Mouse (Mus musculus) telencephalon, adult 2 months (tissue): ENCODE data around the gene Gvin1.
"Not testable (repeated sequence)": the region's sequence is repeated elsewhere in the genome, so short reads cannot be mapped to it uniquely, and the experiment has no call there.

ENCODE experiments used
- DNase-seq: peaks from one replicate; pipeline ENCODE4 v3.0.0-alpha.2; 2011; ENCODE audit warnings: low read depth, low spot score

Gene Gvin1

DNA sequence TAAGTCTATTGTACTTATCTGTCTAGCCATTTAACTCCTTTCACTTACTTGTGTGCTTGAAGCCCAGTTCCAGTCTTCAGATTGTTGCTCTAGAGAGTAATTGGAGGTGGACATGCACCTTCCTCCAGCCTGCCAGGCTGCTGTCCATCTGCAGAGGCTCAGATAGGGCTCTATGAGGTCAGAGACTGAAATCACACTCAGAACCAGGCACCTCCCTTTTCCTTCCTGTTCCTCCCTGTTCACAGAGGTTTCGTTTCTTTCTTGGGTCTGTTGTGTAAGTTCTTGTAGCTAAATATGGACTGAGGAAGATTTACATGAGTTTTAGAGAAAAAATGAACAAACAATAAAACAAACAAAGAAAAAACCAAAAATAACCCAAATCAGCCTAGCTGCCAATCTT is at the start of gene Gvin1:
Gene Gvin1, minus strand, starts transcription at position 150 of the 400 bp plus-strand sequence.
- not testable (repeated sequence) for DNase-seq

DNA sequence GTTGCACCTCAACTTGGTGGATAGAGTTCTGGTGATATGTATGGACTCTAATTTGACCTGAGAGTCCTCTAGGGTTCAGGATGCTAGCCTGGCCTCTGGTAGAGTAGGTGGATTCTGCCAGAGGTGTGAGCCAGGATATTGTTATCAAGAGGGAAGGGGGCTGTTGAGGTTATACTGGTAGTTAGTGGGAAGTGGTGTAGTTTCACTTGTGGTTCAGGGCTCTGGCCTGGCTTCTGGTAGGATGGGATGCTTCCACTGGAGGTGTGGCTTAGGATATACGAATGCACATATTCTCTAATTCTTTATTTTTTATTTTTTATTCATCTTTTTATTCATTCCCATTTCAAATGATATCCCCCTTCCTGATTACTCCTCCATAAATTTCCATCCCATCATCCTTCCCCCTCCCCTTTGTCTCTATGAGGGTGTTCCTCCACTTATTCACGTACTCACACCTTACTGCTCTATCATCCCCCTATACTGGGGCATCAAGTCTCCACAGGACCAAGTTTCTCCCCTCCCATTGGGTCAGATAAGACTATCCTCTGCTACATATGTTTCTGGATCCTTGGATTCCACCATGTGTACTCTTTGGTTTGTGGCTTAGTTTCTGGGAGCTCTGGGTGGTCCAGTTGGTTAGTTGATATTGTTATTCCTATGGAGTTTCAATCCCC is 36.9 kb upstream of the Gvin1 start:
- DNase-seq, result no peak

DNA sequence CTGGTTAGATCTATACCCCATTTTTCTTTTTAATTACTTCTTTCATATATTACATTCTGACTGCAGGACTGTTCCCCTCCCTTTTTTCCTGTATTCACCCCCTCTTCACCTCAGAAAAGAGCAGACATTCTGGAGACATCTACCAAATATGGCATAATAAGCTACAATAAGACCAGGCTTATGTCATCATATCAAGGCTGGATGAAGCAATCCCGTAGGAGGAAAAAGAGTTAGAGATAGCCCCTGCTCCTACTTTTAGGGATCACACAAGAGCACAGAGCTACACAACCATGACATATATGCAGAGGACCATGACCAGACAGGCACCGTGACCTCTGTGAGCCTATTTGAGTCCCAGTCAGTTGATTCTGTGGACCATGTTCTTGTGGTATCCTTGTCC is 33.8 kb upstream of the Gvin1 start:
- DNase-seq, result no peak

DNA sequence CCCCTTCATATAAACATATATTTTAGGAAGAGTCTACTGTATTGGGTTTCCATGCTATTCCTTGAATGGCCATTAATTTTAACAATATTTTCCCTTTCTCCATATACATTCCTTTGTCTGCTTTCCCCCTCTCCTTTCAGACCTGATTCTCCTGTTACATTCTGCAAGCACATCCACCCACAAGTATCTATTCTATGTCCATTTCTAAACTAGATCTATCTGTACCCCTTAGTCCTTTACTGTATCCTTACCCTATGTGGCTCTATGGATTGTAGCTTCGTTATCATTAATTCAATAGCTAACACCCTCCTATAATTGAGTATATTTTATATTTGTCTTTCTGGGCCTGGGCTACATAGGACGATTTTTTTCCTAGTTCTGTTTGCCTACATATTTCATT is 33.1 kb upstream of the Gvin1 start:
- no peak for DNase-seq

DNA sequence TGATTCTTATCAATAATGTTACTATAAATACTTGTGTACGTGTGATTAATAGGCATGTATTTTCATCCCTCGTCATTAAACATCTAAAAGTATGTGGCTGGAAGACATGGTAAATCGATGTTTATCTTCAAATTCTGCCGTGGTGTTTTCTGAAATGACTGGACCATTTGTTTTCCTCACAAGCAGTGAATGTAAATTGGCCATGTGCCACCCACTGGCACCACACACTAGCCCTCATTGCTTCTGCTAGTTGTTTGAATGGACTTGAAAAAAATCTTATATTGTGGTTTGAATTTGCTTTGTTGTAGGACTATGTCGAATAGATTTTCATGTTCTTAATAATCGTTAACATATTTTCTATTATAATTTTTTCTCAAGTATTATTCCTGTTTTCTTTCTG is 30.5 kb upstream of the Gvin1 start:
- no peak for DNase-seq

DNA sequence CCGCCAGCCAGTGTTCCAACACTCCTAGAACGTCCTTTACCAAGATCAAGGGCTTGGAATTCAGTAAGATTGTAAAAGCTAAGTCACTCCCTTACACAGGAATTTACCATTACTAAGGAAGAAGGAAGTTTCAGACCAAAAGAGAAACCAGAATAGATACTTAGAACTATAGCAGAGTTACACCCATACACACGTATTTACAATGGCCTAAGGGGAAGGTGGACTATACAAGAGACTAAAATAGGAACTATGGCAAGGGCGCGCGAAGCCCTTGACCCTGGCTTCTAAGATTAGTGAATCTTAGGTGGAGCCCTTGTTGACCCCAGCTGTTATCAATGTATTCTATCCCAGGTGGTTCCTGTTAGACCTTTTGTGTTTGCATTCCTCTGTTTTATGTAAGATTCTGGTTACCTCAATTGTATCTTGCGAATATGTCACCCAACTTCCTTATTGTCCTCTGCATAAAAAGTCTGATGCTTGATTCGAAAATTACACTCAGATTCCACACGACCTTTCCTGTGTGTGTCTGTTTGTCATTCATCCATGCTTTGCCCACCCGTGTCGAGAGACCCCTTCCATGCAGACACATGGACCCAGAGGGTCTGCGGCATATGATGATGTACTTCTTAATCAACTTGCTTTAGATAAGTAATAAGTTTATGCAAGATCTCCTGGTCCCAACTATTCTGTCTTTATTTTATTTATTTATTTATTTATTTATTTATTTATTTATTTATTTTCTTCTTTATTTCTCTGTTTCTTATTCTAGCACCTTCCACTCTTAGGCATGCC is 25.6 kb upstream of the Gvin1 start:
- not testable (repeated sequence) for DNase-seq

DNA sequence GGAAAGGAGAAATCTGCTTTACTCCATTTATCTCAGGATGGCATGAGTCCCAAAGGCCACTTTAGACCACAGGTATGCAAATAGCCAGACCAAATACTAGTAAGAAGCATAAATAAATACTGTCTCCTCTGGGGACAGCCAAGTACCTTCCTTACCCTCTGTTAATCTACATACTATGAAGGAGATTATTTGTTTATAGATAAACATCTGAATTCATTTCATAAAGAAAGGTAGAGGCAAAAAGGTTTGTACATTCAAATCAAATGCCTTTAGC is 22.0 kb upstream of the Gvin1 start:
- DNase-seq, result no peak

DNA sequence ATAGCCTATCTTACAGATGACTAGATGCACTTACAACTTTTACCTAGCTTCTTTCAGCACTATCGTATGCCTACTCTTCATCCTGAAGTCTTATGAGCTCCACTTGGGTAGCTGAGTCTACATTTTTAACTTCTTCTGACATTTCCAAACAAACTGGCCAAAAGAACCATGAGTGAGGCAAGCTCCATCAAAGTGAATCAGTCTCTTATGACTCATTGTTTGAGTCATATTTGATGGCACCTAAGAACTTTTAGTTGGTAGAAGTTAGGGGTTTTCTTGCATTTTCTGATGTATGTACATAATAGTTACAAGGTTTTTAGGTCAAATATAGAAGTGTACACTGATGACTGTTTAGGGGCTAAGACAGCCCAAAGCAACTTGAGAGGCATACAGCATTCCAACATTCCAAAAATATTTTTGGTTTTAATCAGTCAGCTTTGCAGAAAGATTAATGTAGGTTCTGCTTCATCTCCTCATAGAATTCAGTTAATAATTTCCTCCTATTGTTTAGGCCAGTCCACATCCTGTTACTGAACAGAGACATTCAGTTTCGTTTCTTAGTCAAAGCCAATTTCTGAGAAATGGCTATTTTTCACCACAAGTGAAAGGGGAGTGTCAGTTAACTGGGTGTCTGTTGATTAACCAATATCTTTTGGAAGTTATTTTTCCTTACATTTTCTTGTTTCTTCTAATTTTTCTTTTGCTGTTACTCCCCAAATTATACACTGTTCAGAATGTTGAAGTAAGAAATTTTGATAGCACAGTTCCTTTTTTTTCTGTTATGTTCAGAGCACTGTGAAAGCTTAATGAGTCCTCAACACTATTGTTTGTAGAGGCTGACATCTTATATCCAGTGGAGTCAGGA is 21.4 kb upstream of the Gvin1 start:
- DNase-seq, result no peak

DNA sequence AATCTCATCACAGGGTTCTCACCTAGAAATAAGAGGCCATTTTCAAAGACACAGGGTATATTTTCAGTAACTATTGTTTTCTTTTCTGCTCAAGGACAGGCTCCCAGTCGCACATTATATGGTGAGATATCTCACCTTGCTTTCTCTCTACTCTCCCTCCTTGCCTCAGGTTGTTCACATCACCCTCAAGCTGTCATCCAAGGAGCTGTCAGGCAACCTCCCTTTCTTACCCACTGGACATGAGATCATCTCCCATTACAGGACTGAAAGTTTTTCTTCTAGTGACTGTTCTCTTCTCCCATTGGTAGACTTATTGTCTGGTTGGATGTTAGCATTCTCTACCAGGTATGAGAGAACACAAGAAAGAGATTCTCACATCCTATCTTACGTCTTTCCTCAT is 20.5 kb upstream of the Gvin1 start:
- DNase-seq, result no peak

DNA sequence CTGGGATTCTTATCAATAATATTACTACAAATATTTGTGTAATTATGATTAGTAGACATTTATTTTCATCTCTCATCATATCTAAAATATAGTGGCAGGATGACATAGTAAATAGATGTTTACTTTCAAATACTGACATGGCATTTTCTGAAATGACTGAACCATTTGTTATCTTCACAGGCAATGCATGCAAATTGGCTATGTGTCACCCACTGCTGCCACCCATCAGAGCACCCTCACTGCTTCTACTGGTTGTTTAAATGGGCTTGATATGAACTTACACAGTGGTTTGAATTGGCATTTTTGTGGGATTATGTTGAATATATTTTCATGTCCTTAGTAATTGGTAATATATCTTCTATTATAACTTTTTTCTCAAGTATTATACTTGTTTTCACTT is 784 bp upstream of the Gvin1 start:
- not testable (repeated sequence) for DNase-seq

DNA sequence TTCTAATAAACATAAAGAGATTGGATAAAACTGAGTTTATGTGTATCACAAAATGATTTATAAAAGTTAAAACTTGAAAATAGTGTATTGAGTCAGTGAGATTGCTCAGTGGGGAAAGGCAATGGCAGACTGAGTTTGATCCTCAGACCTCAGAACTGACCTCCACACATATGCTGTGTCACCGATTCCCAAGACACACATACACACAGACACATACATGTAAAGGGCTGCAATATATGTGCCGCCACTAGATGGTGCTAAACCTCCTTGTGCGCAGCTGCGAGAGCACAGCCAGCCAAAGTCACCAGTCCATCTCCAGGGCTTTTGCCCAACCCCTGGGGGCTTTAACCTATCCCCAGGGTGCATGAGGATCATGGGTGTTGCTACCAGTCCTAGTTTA is 1.4 kb downstream of the Gvin1 start:
- DNase-seq, result not testable (repeated sequence)

DNA sequence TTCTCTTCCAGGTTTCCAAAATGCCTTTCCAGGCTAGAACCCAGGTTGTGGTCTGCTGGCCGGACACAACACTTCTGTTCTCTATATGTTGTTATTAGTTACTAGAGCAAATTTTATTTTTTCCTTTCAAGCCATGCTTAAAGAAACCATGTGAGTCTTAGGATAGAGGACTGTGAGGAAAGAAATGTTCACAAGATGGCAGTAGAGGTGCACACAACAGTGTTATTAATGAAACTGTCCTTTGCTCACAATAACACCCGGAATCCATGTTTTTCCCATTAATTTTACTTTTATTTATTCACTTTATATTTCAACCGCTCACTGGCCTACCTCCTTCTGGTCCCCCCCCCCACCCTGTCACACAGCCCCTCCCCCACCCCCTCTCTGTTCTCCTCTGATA is 8.5 kb downstream of the Gvin1 start:
- DNase-seq, result not testable (repeated sequence)

DNA sequence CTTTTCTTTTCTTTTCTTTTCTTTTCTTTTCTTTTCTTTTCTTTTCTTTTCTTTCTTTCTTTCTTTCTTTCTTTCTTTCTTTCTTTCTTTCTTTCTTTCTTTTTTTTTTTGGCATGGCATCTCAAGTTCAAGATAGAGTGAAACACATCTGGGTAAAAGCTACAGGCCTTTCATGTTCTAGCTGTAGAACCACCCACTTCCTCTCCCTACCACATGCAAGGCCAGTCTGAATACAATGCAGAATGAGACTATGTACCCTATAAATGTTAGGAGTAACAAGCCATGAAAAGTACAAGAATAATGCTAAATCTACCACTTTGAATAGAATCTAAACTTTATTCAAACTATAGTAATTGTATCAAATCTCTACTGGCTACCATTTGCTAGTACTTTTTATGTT is 38.1 kb downstream of the Gvin1 start:
- DNase-seq, result not testable (repeated sequence)

DNA sequence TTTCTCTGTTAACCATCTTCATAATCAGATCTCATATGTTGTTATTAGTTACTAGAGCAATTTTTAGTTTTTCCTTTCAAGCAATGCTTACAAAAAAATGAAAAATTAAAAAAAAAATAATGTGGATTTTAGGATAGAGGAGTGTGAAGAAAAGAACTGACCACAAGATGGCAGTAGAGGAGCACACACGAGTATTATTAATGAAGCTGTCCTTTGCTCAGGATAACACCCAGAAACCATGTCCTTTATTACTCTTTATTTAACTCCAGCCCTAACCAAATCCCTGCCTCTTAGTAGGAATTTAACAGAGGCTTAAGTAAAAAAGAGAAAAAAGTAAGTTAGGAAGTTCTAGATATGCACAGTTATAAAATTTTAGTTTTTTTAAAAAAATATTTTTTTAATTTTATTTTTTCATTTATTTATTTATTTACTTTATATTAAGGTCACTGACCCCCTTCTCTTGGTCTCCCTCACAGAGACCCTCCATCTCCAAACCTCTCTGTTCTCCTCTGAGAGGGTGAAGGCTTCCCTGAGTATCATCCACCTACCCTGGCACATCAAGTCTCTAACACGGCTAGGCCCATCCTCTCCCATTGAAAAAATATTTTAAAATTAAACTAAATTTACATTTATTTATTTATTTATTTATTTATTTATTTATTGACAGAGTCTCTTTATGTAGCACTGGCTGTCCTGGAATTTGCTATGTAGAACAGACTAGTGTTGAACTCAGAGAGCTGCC is 69.9 kb downstream of the Gvin1 start:
- DNase-seq, result not testable (repeated sequence)

DNA sequence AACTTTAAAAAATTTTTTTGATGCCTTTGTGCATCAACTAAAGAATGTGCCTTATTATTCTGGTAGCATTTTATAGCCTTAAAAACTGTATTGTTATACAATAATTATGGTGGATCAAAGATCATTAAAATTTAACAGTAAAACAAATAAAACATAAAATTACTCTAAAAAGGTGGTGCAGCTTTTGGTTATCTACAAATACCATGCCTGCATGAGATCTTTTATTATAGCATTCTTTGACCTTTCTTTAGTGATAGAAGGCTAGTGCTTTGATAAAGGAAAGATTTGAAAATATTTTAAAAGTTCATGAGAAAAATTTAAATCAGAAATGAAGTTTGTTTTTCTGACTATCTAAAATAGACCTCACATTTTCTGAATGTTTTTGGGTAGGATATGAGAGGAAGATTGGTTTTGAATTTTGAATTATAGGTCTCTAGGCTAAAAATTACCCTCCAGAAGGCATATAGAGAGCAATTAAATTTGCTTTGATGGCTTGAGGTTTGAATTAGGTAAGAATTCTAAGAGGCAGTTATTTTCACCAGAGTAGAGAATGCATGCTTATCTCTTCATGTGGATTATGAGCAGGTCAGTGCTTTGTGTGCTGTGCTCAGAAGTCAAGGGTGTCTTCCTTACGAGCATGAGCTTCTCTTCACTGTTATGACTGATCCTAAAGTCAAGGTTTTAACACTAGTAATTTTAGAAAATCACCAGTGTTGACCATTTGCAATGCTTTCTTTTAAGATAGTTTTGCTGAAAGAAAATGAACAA is 73.8 kb downstream of the Gvin1 start:
- not testable (repeated sequence) for DNase-seq

DNA sequence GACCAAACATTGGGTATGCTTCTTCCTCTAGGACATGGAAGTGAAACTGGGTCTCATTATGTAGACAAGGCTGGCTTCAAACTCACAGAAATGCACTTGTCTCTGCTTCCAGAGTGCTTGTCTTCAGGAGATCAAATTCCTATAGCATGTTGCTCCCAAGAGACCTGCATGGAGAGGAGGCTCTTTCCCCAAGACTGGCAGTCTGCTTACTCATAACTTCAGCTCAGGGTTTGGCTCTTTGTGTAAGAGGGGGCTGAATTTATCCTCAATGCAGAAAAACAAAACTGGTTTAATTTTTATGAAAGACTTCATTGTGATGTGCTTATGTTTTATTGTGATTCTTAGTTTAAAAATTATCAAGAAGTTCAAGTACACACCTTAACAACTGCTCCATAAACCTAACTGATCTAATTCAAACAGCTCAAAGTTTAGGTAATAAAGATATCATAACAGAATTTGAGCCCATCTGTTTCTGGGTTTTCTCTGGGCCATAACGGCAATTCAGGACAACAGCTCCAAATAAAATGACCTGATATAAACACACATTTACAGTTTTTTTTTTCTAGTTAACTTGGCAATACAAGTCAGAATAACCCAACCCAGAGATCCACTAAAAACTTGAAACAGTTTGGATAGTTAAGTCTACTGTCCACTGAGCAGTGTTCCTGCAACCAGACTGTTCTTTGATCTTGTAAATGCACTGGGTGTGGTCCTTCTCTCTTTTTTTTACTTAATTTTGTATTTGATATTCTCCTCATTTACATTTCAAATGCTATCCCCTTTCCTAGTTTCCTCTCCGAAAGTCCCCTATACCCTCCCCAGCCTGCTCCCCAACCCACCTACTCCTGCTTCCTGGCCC is 97.8 kb downstream of the Gvin1 start:
- not testable (repeated sequence) for DNase-seq
